Mouse (Mus musculus): Measurements from ENCODE around the gene Gm11562. TPM values are rescaled to one million over a fixed set of nuclear protein-coding genes. Genes with fewer than 3 reads are reported as not detected.
A peak's percentile ranks its signal among the peaks of the same experiment; 100 is the strongest.

The Gm11562 gene
- polyA plus RNA-seq, 1 experiment, result not detected

DNA sequence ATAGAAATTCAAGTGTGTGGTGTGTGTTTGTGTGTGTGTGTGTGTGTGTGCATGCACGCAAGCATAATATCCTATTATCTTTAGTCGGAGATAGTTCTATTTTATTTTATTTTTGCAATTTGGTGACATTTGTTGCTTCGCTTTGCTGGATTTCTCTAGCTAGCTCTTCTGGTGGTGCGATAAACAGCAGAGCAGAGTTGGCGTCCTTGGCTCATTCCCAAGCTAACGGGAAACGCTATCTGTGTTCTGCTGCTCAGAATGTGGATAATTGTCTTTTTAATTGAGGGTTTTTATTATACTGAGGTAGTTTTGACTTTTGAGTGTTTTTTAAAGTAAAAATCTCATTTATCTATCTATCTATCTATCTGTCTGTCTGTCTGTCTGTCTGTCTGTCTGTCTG is 35.1 kb downstream of the Gm11562 start:
- no peak for DNase-seq (ENCODE audit: low read depth)

DNA sequence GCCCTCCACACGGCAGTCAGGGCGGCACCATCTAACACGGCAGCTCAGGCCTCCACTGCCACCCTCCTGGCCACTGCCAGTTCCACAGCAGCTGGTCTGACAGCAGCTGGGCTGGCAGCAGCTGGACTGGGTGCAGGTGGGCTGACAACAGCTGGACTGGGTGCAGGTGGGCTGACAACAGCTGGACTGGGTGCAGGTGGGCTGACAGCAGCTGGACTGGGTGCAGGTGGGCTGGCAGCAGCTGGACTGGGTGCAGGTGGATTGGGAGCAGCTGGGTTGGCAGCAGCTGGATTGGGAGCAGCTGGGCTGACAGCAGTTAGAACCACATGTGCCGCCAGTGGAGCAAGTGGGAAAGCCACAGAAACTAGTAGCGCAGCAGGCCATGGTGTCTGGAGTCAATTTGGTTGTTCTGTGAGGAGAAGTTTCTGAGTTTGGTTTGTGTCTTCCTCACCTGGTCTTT is 37.0 kb downstream of the Gm11562 start, which contains the start of gene Krtap1-4:
Gene Krtap1-4, minus strand, starts transcription at position 410 of the 460 bp plus-strand sequence.
- DNase-seq (ENCODE audit: low read depth), result no peak

DNA sequence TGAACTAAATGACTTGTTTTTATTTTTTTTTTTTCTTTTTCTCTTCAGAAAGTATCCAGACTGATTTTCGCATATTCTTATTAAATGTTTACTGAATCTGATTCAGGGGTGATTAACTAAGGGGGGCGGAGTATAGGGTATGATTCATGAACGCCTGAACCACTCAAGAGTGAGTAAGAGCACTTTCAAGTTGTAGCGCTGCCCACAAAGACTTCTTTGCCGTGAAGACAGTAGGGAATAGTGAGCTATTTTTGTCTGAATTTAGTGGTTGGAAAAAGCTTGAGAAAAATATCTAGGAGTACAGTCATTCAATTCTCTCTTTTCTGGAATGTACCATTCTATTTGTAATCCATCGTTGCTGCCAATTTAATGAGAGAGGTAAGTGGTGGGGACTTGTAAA is 38.7 kb downstream of the Gm11562 start:
- DNase-seq (ENCODE audit: low read depth), result no peak

DNA sequence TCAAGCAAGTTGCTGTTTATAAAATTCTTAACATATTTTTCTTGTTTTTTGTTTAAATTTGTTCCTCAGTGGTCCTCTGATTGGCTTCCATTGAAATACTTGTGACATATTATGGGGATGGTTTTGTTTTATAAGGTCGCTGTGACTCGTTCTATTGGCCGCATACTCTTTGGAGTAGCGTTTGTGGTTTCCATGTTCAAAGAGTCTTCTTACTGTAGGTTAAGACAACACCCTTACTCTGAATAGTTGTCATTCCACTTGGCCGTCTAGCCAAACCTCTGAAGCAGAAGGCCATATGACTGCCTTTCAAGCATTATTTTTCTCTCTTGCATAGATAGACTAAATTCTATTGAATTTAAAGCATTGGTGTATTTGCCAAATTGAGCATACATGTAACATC is 39.2 kb downstream of the Gm11562 start:
- DNase-seq (ENCODE audit: low read depth), result no peak

DNA sequence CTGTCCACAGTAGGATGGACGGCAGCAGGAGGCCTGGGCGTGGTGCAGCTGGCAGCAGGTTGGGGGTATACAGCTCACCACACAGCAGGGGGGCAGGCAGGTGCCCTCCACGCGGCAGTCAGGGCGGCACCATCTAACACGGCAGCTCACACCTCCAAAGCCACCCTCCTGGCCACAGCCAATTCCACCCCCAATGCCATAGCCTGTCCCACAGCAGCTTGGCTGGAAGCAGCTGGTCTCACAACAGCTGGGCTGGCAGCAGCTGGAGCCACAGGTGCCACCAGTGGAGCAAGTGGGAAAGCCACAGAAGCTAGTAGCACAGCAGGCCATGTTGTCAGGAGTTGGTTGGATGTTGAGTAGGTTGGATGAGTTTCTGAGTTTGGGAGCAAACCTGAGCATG is 39.6 kb downstream of the Gm11562 start, which contains the start of gene Krtap1-5:
Gene Krtap1-5, minus strand, starts transcription at position 381 of the 400 bp plus-strand sequence.
- no peak for DNase-seq (ENCODE audit: low read depth)

DNA sequence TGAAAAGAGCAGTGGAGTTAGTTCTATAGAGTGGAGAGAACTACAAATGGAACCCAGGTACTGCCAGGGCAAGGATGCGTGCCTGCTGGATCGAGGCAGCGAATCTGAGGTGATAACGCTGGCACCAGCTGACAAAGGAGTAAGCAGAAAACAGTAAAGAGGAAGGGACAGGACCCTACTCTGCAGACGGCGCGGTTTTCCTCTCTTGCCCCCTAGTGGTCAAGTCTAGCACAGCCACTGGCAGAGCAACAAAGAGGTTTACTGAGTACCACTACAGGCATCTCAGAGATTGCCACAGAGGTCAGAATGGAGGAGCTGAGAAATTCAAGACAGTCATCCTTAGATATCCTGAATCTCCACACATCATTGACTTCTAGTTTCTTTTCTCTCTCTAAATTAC is 46.1 kb downstream of the Gm11562 start:
- peak; percentile 2 for DNase-seq (ENCODE audit: low read depth)

DNA sequence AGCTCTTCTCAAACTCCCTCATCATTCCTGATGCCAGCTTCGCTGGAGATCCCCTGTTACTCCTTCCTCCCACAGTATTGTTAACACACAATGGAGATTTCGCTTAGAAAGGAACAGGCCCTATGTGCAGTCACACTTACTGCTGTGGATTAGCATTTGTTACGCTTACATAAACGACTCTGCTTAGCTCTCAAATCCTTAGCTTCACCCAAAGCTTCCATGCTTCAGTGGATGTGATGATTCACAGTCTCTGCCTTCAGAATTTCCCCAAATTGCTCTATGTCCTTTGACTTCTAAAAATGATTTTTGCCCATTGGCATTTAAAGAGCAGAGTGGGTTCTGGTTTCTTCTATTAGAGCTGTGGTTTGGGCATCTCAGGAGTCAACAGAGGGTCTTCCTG is 47.1 kb downstream of the Gm11562 start:
- DNase-seq (ENCODE audit: low read depth), result no peak

Other genes starting within 250 kb of the Gm11562 start
- gene Krt28, start 245.5 kb downstream of the Gm11562 start, polyA plus RNA-seq (2012; rRNA removed), result not detected in 2 replicates
- 0.93 and 1.2 TPM in 2 replicates for gene Krt10, start 231.1 kb downstream of the Gm11562 start, polyA plus RNA-seq (2012; rRNA removed)
- not detected in 2 replicates for gene Krt12, start 198.2 kb downstream of the Gm11562 start, polyA plus RNA-seq (2012; rRNA removed)
- 0.30 and 0.61 TPM in 2 replicates for gene Krt20, start 182.3 kb downstream of the Gm11562 start, polyA plus RNA-seq (2012; rRNA removed)
- gene Krt23, start 127.3 kb downstream of the Gm11562 start, polyA plus RNA-seq (2012; rRNA removed), result 20.2 and 32.9 TPM in 2 replicates
- not detected in 2 replicates for gene Krt39, start 99.1 kb downstream of the Gm11562 start, polyA plus RNA-seq (2012; rRNA removed)
- not detected in 2 replicates for gene Krt40, start 77.3 kb downstream of the Gm11562 start, polyA plus RNA-seq (2012; rRNA removed)
- gene Krtap3-3, start 69.6 kb downstream of the Gm11562 start, polyA plus RNA-seq (2012; rRNA removed), result 0.66 and 1.0 TPM in 2 replicates
- not detected in 2 replicates for gene Krtap3-2, start 63.6 kb downstream of the Gm11562 start, polyA plus RNA-seq (2012; rRNA removed)
- gene Gm11939, start 61.0 kb downstream of the Gm11562 start, polyA plus RNA-seq (2012; rRNA removed), result not detected in 2 replicates
- gene Krtap3-1, start 53.8 kb downstream of the Gm11562 start, polyA plus RNA-seq (2012; rRNA removed), result not detected in 2 replicates
- not detected in 2 replicates for gene Krtap1-5, start 39.4 kb downstream of the Gm11562 start, polyA plus RNA-seq (2012; rRNA removed)
- gene Krtap1-4, start 36.8 kb downstream of the Gm11562 start, polyA plus RNA-seq (2012; rRNA removed), result not detected in 2 replicates
- gene Krtap1-3, start 29.1 kb downstream of the Gm11562 start, polyA plus RNA-seq (2012; rRNA removed), result not detected in 2 replicates
- not detected in 2 replicates for gene Krtap9-3, start 22.3 kb downstream of the Gm11562 start, polyA plus RNA-seq (2012; rRNA removed)
- gene Gm11938, start 17.1 kb downstream of the Gm11562 start, polyA plus RNA-seq (2012; rRNA removed), result not detected in 2 replicates
- gene Gm11937, start 10.2 kb downstream of the Gm11562 start, polyA plus RNA-seq (2012; rRNA removed), result not detected in 2 replicates
- not detected in 2 replicates for gene Krtap2-4, start 5.6 kb downstream of the Gm11562 start, polyA plus RNA-seq (2012; rRNA removed)
- gene Krtap4-1, start 7.8 kb upstream of the Gm11562 start, polyA plus RNA-seq (2012; rRNA removed), result not detected in 2 replicates
- gene Krtap4-2, start 14.6 kb upstream of the Gm11562 start, polyA plus RNA-seq (2012; rRNA removed), result not detected in 2 replicates
- not detected in 2 replicates for gene Krtap4-7, start 23.7 kb upstream of the Gm11562 start, polyA plus RNA-seq (2012; rRNA removed)
- gene Gm11555, start 29.8 kb upstream of the Gm11562 start, polyA plus RNA-seq (2012; rRNA removed), result not detected in 2 replicates
- not detected in 2 replicates for gene Gm11563, start 38.5 kb upstream of the Gm11562 start, polyA plus RNA-seq (2012; rRNA removed)
- gene Krtap4-6, start 45.5 kb upstream of the Gm11562 start, polyA plus RNA-seq (2012; rRNA removed), result not detected in 2 replicates
- gene Gm14190, start 70.3 kb upstream of the Gm11562 start, polyA plus RNA-seq (2012; rRNA removed), result not detected in 2 replicates
- not detected in 2 replicates for gene Gm14180, start 113.9 kb upstream of the Gm11562 start, polyA plus RNA-seq (2012; rRNA removed)
- gene Gm11595, start 152.5 kb upstream of the Gm11562 start, polyA plus RNA-seq (2012; rRNA removed), result not detected in 2 replicates
- gene Krtap4-8, start 160.3 kb upstream of the Gm11562 start, polyA plus RNA-seq (2012; rRNA removed), result not detected in 2 replicates
- gene Krtap4-9, start 164.8 kb upstream of the Gm11562 start, polyA plus RNA-seq (2012; rRNA removed), result not detected in 2 replicates
- not detected in 2 replicates for gene Gm11596, start 173.0 kb upstream of the Gm11562 start, polyA plus RNA-seq (2012; rRNA removed)
- not detected in 2 replicates for gene Gm11569, start 178.5 kb upstream of the Gm11562 start, polyA plus RNA-seq (2012; rRNA removed)
- gene Gm11554, start 184.0 kb upstream of the Gm11562 start, polyA plus RNA-seq (2012; rRNA removed), result not detected in 2 replicates
- not detected in 2 replicates for gene Krtap4-13, start 189.5 kb upstream of the Gm11562 start, polyA plus RNA-seq (2012; rRNA removed)
- not detected in 2 replicates for gene Gm11564, start 195.2 kb upstream of the Gm11562 start, polyA plus RNA-seq (2012; rRNA removed)
- not detected in 2 replicates for gene 2300003K06Rik, start 217.6 kb upstream of the Gm11562 start, polyA plus RNA-seq (2012; rRNA removed)
- gene Krtap4-16, start 231.2 kb upstream of the Gm11562 start, polyA plus RNA-seq (2012; rRNA removed), result not detected in 2 replicates
- not detected in 2 replicates for gene Gm11568, start 237.5 kb upstream of the Gm11562 start, polyA plus RNA-seq (2012; rRNA removed)
- not detected in 2 replicates for gene Gm11559, start 244.0 kb upstream of the Gm11562 start, polyA plus RNA-seq (2012; rRNA removed)

All from gonadal fat pad, adult 2 months (tissue).